Mouse (Mus musculus) G1E (cell line): Measurements from ENCODE around the gene Adgrv1.

Experiments
- CTCF ChIP-seq: IDR thresholded peaks from 2 replicates; pipeline ENCODE4 v1.5.1; 2012; ENCODE audit warnings: low read depth, low read length, inconsistent platforms, mixed read lengths
- GATA2 ChIP-seq: IDR thresholded peaks from 2 replicates; pipeline ENCODE4 v1.6.1; 2012; ENCODE audit warnings: low read depth, low read length, inconsistent platforms, borderline replicate concordance
- POLR2AphosphoS5 ChIP-seq: IDR thresholded peaks from 2 replicates; pipeline ENCODE4 v1.6.1; 2012; ENCODE audit warnings: low read depth, low read length, inconsistent platforms; ENCODE audit not compliant: insufficient replicate concordance
- TAL1 ChIP-seq: conservative IDR thresholded peaks from 2 replicates; pipeline ENCODE4 v1.6.1; 2012; ENCODE audit warnings: low read depth, low read length, inconsistent platforms, mixed read lengths

DNA sequence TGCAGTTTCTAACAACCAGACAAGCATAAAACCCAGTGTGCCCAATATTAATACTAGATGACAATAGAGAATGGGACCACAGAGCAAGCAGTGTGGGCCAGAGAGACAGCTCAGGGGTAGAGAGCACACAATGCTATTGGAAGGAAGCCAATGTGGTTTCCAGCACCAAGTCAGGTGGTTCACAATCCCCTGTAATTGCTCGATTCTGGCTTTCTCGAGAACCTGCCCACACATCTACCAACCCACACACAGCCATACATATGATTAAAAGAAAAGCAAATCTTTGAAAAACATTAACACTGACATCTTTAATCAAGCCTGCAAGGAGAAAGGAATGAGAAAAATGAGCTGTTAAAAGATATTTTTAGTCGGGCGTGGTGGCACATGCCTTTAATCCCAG lies 166.3 kb downstream of the Adgrv1 start:
- TF ChIP-seq CTCF: no peak
- TF ChIP-seq TAL1: no peak
- no peak for TF ChIP-seq GATA2
- TF ChIP-seq POLR2AphosphoS5: no peak
